Mouse (Mus musculus) frontal cortex, postnatal 14 days (tissue): ENCODE results near the gene Gtf2i.

ENCODE experiments used
- DNase-seq, 2 experiments: peaks; one replicate each; pipeline ENCODE4 v3.0.0; 2022; ENCODE audit warnings: low spot score in 2 of 2

Gene Gtf2i

DNA sequence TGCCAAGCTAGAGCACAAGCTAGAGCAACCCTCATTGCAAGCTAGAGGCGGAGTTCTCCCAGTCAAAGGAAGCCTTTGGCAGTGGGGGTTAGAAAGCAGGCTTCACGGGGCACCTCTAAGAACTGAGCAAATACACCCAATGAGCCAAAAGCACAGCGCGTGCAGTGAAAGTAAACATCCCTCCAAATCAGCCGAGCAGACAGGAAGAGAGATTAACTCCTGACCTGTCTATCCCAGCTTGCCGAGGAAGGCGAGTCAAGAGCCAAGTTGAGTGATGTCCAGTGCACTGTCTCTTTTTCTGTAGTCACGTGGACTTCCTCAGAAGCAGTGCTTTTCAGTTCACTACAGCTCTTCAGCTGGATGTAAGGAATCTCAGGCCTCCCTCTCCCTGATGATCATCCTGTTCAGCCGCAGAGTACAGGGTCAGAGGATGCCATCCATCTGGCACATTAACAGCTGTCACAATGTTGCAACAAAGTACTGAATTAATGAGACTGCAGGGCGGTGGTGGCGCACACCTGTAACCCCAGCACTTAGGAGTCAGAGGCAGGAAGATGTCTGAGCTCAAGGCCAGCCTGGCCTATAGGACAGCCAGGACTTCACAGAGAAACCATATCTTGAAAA, 104.5 kb downstream of the Gtf2i start:
- no peak for DNase-seq

DNA sequence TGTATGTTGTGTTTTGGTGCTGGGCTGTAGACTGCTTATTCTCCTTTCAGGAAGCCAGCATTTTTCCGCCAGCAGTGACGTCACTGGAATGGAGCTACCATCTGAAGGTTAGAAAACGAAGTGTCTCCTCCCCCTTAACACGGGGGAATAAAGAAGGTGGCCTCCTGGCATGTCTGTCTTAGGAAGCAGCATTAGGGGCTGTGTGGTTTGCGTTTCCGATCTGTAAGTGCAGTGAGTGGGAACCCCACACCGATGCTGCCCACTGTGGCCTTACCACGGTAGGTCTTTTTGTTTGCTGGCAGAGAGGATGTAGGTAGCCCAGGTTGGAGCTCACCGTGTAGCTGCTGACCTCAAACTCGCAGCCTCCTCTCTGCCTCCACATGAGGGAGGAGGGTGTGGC, 107.8 kb downstream of the Gtf2i start:
- no peak for DNase-seq

DNA sequence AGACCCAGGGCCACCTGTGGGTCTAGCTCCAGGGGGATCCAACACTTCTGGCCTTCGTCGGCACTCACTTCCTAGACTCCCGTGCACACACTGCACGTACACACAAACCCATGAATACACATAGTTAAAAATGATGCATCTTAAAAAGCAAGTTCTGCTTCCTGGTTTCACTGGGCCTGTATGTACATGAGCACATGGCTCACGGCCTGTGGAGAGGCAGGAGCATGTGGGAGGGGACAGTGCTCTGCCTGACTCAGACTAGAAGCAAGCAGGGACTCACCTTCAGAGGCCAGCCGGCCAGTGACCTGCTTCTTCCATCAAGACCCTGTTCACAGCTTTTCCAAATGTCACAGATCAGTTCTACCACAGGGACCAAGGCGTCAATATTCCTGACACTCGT, 120.9 kb downstream of the Gtf2i start:
- DNase-seq: no peak

DNA sequence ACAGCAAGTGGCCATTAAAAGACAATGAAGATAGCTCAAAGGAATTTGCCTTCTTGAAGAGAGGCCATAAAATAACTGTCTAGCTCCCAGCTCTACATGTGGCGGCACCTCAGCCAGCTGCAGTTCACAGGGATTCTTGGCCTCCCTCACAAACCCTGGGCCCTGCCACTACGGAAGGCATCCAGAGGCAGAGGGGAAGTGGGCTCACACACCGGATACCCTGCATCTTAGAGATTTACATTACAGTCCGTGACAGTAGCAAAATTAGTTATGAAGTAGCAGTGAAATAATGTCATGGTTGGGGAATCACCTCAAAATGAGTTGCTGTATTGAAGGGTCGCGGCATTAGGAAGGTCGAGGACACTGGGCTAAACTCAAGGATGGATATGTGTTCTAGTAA, 126.0 kb downstream of the Gtf2i start:
- DNase-seq: no peak
